Mouse (Mus musculus): Measurements from ENCODE around the gene Krt90.
"Not testable (repeated sequence)": the region's sequence is repeated elsewhere in the genome, so short reads cannot be mapped to it uniquely, and the experiment has no call there.

Krt90 gene

GRCm38 (mm10) chr15:101562850-101563249, at the start of gene Krt90:
Gene Krt90 (minus strand): TSS chr15:101562950.
- no peak for DNase-seq

DNA sequence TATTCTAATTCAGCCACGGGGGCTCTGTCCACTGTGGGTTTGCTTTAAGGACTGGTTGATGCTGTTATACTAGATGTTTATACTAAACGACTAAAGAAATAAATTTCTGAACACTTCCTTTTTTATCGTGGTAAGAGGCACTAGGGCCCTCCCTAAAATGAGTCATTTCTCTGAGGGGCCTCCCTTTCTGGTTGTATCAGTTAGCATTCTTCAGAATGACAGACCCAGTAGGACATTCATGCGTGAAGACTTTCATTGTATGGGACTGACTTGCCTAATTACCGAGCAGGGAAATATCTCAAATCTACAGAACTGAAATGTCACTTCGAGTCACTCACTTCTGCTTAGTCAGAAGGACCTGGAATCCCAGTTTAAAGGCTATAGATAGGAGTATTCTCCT, 36.4 kb upstream of the Krt90 start:
- no peak for DNase-seq

- DNase-seq, result no peak
Measured at GRCm38 (mm10) chr15:101588216-101588615, 25.5 kb upstream of the Krt90 start.

- no peak for DNase-seq
Measured at GRCm38 (mm10) chr15:101584456-101584855, 21.7 kb upstream of the Krt90 start.

DNA sequence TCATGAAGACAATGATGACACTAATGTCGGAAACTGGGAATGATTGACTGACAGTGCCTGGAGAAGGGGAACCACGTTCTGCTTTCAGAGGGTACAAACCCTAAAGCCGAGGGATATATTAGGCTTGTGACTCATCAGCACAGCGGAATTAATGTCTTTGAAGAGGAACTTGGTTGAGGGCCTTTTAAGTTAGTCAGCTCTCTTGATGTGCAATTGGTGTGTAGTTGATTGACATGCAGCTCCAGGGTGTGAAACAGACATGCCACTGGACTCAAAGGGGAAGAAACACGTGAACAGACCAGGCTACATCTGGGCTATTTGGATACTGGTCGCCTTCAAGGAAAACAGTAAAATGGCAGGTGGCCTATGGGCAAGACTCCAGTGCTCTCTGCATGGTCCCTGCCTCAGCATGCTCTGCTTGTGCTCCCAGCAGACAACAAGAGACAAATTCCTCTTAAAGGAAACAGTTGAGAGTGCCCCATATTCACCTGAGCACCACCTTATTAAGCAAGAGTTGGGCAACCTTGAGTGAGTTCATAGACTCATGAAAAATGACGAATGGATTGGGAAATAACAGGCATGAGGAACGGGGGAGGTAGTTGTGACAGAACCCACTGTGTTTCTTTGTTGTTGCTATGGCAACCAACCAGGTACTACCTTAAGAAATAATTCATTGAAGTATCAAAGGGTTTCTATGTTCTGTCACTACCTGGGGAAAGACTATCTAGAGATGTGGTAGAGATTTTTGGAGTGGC, 20.6 kb upstream of the Krt90 start:
- no peak for DNase-seq

DNA sequence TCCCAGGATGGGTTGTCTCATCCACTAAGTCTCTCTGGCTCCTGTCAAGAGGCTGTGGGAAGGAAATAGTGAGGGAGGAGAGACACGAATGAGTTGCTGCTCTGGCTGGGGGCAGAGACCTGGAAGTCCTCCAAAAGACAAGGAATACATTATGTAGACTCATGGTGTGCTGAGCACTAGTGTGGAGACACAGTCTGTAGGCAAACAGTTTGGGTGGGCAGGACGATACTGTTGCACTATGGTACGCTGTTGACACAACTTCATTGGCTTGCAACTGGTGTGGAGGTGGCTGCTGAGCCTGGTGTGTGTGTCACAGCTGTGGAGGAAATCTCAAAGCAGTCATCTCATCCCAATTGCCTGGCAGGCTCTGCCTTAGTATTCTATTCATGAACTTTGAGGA, 19.0 kb upstream of the Krt90 start:
- DNase-seq, result no peak

GRCm38 (mm10) chr15:101575506-101575905, 12.8 kb upstream of the Krt90 start:
- DNase-seq, result no peak

DNA sequence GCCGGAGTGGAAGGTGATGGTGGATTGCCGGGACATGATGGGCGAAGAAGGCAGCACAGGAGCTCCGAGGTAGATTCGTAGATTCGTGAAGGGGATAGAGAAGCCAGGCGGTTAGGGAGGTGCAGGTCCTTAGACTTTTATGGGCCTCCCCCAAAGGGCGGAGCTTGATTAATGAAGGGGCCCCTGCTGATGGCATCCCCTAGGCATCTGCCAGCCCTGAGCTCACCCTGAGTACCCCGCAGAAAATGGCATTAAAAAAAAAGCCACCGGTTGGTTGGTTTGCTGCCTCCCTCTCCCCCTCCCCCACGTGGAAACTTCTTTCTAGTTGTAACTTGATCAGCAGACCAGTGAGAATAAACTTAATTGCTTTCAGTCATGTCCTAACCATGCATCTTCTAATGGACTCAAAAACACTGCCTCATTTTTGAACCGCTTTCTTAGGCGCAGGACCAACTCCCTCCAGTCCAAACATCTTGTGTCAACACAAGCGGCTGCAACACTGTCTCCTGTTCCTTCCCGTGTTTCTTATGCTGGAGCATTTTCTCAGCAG, 11.1 kb upstream of the Krt90 start, which contains the start of gene Krt75:
TSS of gene Krt75 (minus strand) at position 109 of the 550 bp plus-strand sequence.
- DNase-seq, result no peak

DNA sequence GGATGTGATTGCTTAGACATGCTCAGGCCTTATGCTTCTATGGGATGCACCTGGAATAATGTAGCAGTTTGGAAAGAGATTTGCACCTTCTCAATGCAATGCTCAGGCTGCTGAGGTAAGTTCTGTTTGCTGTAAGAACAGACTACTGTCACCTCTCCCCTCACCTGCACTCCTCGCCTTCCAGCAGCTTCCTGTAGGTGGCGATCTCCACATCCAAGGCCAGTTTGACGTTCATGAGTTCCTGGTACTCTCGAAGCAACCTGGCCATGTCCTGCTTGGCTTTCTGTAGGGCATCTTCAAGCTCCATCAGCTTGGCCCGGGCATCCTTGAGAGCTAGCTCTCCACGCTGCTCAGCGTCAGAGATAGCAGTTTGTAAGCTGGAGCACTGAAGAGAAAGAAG, 5.0 kb upstream of the Krt90 start:
- DNase-seq, result no peak

DNA sequence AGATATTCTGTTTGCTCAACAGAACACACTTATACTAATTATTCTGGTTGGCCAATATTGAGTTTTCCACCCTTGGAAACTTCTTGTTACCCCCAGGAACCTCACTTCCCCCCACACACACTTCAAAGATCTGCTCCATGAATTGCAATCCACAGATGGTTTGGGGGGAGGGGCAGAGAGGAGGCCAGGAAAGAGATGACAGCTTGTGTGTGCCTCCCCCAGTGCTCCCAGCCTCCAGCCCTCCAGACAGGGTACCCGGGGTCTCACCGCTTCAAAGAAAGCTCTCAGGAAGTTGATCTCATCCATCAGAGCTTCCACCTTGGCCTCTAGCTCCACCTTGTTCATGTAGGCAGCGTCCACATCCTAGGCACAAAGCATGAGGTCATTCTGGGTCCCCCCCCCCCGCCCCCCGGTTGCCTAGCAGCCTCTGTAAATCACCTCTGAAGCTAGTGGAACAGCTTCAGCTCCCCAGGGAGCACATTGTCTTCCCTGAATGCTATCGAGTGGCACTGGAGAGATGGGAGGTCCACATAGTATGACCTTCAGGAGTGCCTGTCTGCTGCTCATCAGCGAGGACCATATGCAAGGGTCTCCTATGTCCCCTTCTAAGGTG, 4.6 kb downstream of the Krt90 start:
- no peak for DNase-seq

DNA sequence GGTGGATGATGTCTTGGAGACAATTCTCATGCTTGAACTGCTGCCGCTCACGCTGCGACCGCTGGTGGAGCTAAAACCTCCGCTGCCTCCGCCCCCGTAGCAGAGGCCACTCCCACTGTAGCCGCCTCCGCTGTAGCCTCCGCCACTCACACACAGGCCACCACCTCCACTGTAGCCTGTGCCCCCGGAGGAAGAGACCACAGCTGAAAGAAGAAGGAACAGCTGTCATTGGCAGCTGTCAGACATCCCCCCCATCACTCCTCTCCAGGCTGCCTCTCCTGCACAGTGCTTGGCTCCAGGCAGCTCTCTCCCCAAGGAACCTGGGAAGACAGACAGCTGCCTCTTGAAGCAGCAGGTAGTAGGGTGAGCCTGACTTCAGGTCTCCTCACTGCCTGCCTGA, 9.6 kb downstream of the Krt90 start:
- peak; percentile 21 to 34 for DNase-seq

DNA sequence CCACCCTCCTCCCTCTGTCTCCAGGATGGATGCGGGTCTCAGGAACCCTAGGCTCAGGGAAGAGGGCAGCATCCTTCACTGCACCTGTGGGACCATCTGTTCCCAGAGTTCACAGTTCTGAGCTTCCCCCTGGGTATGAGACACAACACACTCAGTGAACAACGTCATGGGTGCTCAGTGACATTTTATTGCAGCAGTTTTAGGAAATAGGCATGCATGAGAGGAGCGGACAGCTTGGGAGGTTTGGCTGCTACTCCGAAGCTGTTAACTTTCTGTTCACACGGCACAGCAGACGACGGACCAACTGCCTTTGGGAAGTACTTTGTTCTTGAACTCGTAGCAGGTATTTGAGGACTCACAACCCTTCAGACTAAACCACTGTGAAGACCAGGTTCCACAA, 10.6 kb downstream of the Krt90 start:
- DNase-seq, result no peak

GRCm38 (mm10) chr15:101550567-101550966, 12.2 kb downstream of the Krt90 start, which contains the start of gene Krt82:
Gene Krt82 (minus strand): TSS chr15:101550667.
- DNase-seq, result no peak

- no peak for DNase-seq
Measured at GRCm38 (mm10) chr15:101544478-101544877, 18.3 kb downstream of the Krt90 start.

- DNase-seq, result no peak
Measured at GRCm38 (mm10) chr15:101542543-101542942, 20.2 kb downstream of the Krt90 start.

DNA sequence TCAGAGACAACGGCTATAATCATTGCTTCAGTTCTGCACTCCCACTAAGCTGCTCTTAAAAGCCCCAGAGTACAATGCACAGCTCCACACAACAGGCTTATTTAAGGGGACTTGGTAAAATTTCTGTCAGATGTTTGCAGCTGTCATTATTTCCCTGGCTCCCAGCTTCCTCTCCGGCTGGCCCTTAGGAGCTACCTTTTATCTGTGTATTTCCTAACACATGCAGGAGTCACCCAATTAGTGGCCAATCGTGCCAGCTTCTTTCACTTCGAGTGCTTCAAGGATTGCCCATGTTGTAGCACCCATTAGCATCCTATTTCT, 24.2 kb downstream of the Krt90 start:
- DNase-seq, result no peak

GRCm38 (mm10) chr15:101537864-101538579, 24.7 kb downstream of the Krt90 start:
- no peak for DNase-seq

GRCm38 (mm10) chr15:101536054-101536850, 26.5 kb downstream of the Krt90 start:
- no peak for DNase-seq

DNA sequence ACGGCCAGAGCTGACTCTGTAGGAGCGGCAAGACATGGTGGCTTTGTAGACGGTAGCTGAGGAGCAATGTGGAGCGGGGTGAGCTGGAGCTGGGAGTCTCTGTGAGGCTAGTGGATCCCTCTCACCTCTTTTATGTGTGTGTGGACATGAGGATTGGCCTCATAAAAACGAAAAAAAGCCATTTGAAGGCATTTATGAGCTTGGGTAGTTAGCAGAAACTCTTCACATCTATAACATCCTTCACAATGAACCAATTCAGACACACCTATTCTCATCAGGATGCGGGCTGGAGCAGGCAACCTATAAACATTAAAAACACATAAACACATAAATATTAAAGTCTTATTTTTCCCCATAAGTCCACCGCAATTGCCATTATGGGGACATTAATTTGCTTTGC, 30.0 kb downstream of the Krt90 start, which contains the start of gene Krt84:
TSS of gene Krt84 (minus strand) at position 101 of the 400 bp plus-strand sequence.
- no peak for DNase-seq

GRCm38 (mm10) chr15:101522556-101523232, 40.1 kb downstream of the Krt90 start:
- DNase-seq, result no peak

- no peak for DNase-seq
Measured at GRCm38 (mm10) chr15:101519792-101520191, 43.0 kb downstream of the Krt90 start.

- DNase-seq, result not testable (repeated sequence)
Measured at GRCm38 (mm10) chr15:101517161-101517560, 45.6 kb downstream of the Krt90 start, which contains the start of gene Gm49425. Gene Gm49425 (minus strand): TSS chr15:101517261.
